8 mouse cellular contexts compared by ENCODE assay signal in genomic region chr4:45010806-45011415, GRCm38 (mm10). TPM values are rescaled to one million over a fixed set of nuclear protein-coding genes. Genes with fewer than 3 reads are reported as not detected.
DNase-seq lines count a peak whose midpoint lies in the region; ATAC-seq and TF ChIP-seq lines count a peak whose summit lies in the region.

No protein-coding gene starts in this region.

- ATAC-seq in intestine, embryonic 14.5 days (replicated peaks; ENCODE audit: low FRiP score, low TSS enrichment, low read depth), result no peak
- no peak for ATAC-seq in lung, embryonic 15.5 days (ENCODE audit: borderline replicate concordance, extremely low read depth, low FRiP score, low TSS enrichment)

- peak overlapping the region; percentile 79 for H3K9ac ChIP-seq in intestine, embryonic 14.5 days (ENCODE audit: low read length)
- H3K9ac ChIP-seq in lung, embryonic 15.5 days, result peak overlapping the region; percentile 94

- no peaks in the 10 kb centered on the region for H3K27me3 ChIP-seq in intestine, embryonic 14.5 days (replicated peaks; ENCODE audit: control insufficient read depth, insufficient read depth, low read length)
- H3K27me3 ChIP-seq in lung, embryonic 15.5 days, result no peaks in the 10 kb centered on the region

- peak overlapping the region; percentile 89 for H3K4me2 ChIP-seq in intestine, embryonic 14.5 days (ENCODE audit: low read length)
- H3K4me2 ChIP-seq in lung, embryonic 15.5 days, result peak overlapping the region; percentile 71

- 9% methylated on average over 11 of the region's 11 CpGs for WGBS in lung, adult 2 months
- WGBS in intestine, embryonic 14.5 days, result 10% methylated on average over 11 of the region's 11 CpGs
- 5% methylated on average over 11 of the region's 11 CpGs for WGBS in lung, embryonic 15.5 days

- DNase-seq in lung, adult 2 months, result peak; percentile 23
- no peak for DNase-seq in lung, postnatal 25 days (ENCODE audit: low spot score)
- DNase-seq in intestine, embryonic 14.5 days (ENCODE audit: low spot score), result no peak
- DNase-seq in right cerebral cortex, postnatal 25 days, result no peak
- no peak for DNase-seq in spleen, postnatal 14 days (ENCODE audit: low spot score in 2 of 2)
- no peak for DNase-seq in layer of hippocampus, postnatal 36 days

- no peaks in the 10 kb centered on the region for H3K36me3 ChIP-seq in intestine, embryonic 14.5 days (ENCODE audit: control insufficient read depth, insufficient read depth, low read length)
- H3K36me3 ChIP-seq in lung, embryonic 15.5 days, result no peaks in the 10 kb centered on the region

- H3K9me3 ChIP-seq in intestine, embryonic 14.5 days (ENCODE audit: control insufficient read depth, low read length), result no peaks in the 10 kb centered on the region
- no peaks in the 10 kb centered on the region for H3K9me3 ChIP-seq in lung, embryonic 15.5 days

- TF ChIP-seq CTCF in lung, adult 2 months (IDR thresholded peaks at IDR 0.05; ENCODE audit: insufficient read depth, low read length), result no peak
- TF ChIP-seq CTCF in cortical plate, adult 2 months (IDR thresholded peaks at IDR 0.05; ENCODE audit: extremely low read depth, insufficient read depth, low read length), result no peak

- no peak for TF ChIP-seq POLR2A in lung, adult 2 months (IDR thresholded peaks at IDR 0.05; ENCODE audit: borderline replicate concordance, extremely low read depth, low read depth, low read length)
- TF ChIP-seq POLR2A in cortical plate, adult 2 months (IDR thresholded peaks at IDR 0.05; ENCODE audit: extremely low read depth, insufficient read depth, low read length), result no peak

- H3K27ac ChIP-seq in cortical plate, adult 2 months (ENCODE audit: insufficient read depth, low read length), result no peak overlapping the region
- peak overlapping the region; percentile 94; the same call in 1 of the 2 replicates for H3K27ac ChIP-seq in intestine, embryonic 14.5 days (ENCODE audit: low read depth)
- H3K27ac ChIP-seq in lung, embryonic 15.5 days, result peak overlapping the region; percentile 99

- H3K4me1 ChIP-seq in lung, adult 2 months (ENCODE audit: control insufficient read depth, insufficient read depth, low read length), result peaks cover 7% of the 10 kb centered on the region
- H3K4me1 ChIP-seq in cortical plate, adult 2 months (ENCODE audit: control insufficient read depth, insufficient read depth, low read length), result peaks cover 6% of the 10 kb centered on the region
- H3K4me1 ChIP-seq in intestine, embryonic 14.5 days (replicated peaks; ENCODE audit: control insufficient read depth, insufficient read depth, low read length), result peaks cover 21% of the 10 kb centered on the region
- peaks cover 20% of the 10 kb centered on the region for H3K4me1 ChIP-seq in lung, embryonic 15.5 days

- peak overlapping the region; percentile 71 for H3K4me3 ChIP-seq in lung, adult 2 months (replicated peaks; ENCODE audit: extremely low read depth, low read depth, low read length)
- H3K4me3 ChIP-seq in cortical plate, adult 2 months (ENCODE audit: insufficient read depth, low read length), result peak overlapping the region; percentile 89
- H3K4me3 ChIP-seq in intestine, embryonic 14.5 days (ENCODE audit: low read depth, low read length), result peak overlapping the region; percentile 73
- peak overlapping the region; percentile 94 for H3K4me3 ChIP-seq in lung, embryonic 15.5 days

RNA-seq across cellular contexts. Expression of gene Zbtb5, which starts 1.3 kb away (rescaled TPM):
- polyA plus RNA-seq in lung, adult 2 months (2012; rRNA removed), result 8.5 and 12.5 TPM in 2 replicates
- polyA plus RNA-seq in cortical plate, adult 2 months (2012; rRNA removed), result 7.7 and 8.2 TPM in 2 replicates
- 21.4 and 23.7 TPM in 2 replicates for polyA plus RNA-seq in intestine, embryonic 14.5 days (2014; fragmentation: Nextera tagmentation; extraction: Ambion mirVana)
- polyA plus RNA-seq in lung, embryonic 15.5 days (2015; fragmentation: Nextera tagmentation; extraction: Ambion mirVana), result 19.4 TPM in 2 replicates
- total RNA-seq in layer of hippocampus, postnatal 36 days (2021), result 10 to 100 TPM in 1 of 2 experiments, 1 to 10 TPM in 1; 9.7 to 10.3 TPM

RNA-seq across cellular contexts. Expression of gene Polr1e, which starts 7.5 kb away (rescaled TPM):
- polyA plus RNA-seq in lung, adult 2 months (2012; rRNA removed), result 2.2 and 3.8 TPM in 2 replicates
- 11.4 and 12.4 TPM in 2 replicates for polyA plus RNA-seq in cortical plate, adult 2 months (2012; rRNA removed)
- polyA plus RNA-seq in intestine, embryonic 14.5 days (2014; fragmentation: Nextera tagmentation; extraction: Ambion mirVana), result 41.8 and 44.8 TPM in 2 replicates
- polyA plus RNA-seq in lung, embryonic 15.5 days (2015; fragmentation: Nextera tagmentation; extraction: Ambion mirVana), result 36.1 and 42.7 TPM in 2 replicates
- 10 to 100 TPM; 12.0 to 12.6 TPM for total RNA-seq in layer of hippocampus, postnatal 36 days (2021)

RNA-seq across cellular contexts. Expression of gene Grhpr, which starts 29.7 kb away (rescaled TPM):
- 28.2 and 29.8 TPM in 2 replicates for polyA plus RNA-seq in lung, adult 2 months (2012; rRNA removed)
- polyA plus RNA-seq in cortical plate, adult 2 months (2012; rRNA removed), result 48.2 and 50.3 TPM in 2 replicates
- polyA plus RNA-seq in intestine, embryonic 14.5 days (2014; fragmentation: Nextera tagmentation; extraction: Ambion mirVana), result 64.3 and 70.6 TPM in 2 replicates
- 56.9 and 60.1 TPM in 2 replicates for polyA plus RNA-seq in lung, embryonic 15.5 days (2015; fragmentation: Nextera tagmentation; extraction: Ambion mirVana)
- total RNA-seq in layer of hippocampus, postnatal 36 days (2021), result 10 to 100 TPM; 24.5 to 27.0 TPM
